Mouse (Mus musculus) central nervous system, embryonic 18 days (tissue): ENCODE measurements around the gene Crhr2. TPM values are rescaled to one million over a fixed set of nuclear protein-coding genes. Genes with fewer than 3 reads are reported as not detected.

Experiments used
- polyA plus RNA-seq: library from polyadenylated mRNA; depleted of rRNA; stranded (reverse); fragments of >200 nt; gene quantifications from 2 replicates; pipeline ENCODE4 v1.2.3, GENCODE M21; 2012; rRNA removed

Crhr2 gene
- 2.9 and 3.1 TPM in 2 replicates for polyA plus RNA-seq

DNA sequence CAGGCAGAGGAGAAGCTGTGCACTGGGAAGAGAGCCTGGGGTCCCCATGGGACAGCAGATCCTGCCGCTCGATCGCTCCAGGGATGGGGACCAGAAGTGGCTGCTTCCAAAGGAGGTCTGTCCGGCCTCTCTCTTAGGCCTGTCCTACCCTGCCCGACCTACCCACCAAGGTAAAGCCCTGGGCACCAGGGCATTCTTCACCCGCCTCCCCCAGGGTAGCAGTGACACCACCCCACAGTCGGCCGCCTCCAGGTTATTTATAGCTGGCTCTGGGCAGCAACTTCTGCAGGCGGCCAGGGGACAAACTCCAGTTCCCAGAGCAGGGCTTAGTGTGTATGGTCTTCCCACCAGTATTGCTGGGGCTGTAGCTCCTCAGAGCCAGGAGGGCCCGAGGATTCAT lies at the start of gene Crhr2:
Gene Crhr2 (minus strand): TSS at position 223 of the 400 bp plus-strand sequence.

DNA sequence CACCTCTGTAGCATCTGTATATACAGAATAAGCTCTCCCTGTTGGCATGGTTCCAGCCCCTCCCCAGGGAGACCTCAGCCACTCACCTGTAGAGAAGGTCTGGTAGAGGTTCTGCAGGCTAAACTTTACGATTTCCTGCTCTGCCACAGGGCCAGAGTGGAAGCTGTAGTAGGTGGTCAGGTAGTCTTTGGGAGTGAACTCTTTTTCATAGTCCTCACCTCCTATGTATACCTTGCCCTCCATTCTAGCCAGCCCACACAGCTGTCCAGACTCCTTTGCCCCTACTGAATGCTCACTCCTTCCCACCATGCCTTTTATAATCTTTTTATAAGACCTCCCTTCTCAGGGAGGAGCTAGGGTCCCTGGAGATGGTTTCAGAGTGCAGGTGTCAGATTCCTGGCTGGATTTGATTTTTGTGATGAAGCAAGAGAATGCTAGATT lies 41.9 kb upstream of the Crhr2 start, which contains the start of gene Inmt:
Gene Inmt (minus strand): TSS at position 303 of the 441 bp plus-strand sequence.

Other genes starting within 250 kb of the Crhr2 start
- gene Nod1, start 160.4 kb downstream of the Crhr2 start, polyA plus RNA-seq: 4.2 and 4.3 TPM in 2 replicates
- gene Ggct, start 140.1 kb downstream of the Crhr2 start, polyA plus RNA-seq: 9.5 and 10.1 TPM in 2 replicates
- 135 and 138 TPM in 2 replicates for gene Gars, start 95.0 kb downstream of the Crhr2 start, polyA plus RNA-seq
- gene Inmt, start 42.0 kb upstream of the Crhr2 start, polyA plus RNA-seq: not detected in 2 replicates
- 12.8 and 13.0 TPM in 2 replicates for gene Mindy4, start 70.4 kb upstream of the Crhr2 start, polyA plus RNA-seq
- gene Aqp1, start 203.4 kb upstream of the Crhr2 start, polyA plus RNA-seq: 8.4 and 17.1 TPM in 2 replicates
- gene Ghrhr, start 243.3 kb upstream of the Crhr2 start, polyA plus RNA-seq: not detected in 2 replicates